Mouse (Mus musculus): ENCODE results near the gene Lrmda. TPM values are rescaled to one million over a fixed set of nuclear protein-coding genes. Genes with fewer than 3 reads are reported as not detected.

Gene Lrmda
- total RNA-seq, 2 experiments from 2014 or later: 0.48 to 0.76 TPM

DNA sequence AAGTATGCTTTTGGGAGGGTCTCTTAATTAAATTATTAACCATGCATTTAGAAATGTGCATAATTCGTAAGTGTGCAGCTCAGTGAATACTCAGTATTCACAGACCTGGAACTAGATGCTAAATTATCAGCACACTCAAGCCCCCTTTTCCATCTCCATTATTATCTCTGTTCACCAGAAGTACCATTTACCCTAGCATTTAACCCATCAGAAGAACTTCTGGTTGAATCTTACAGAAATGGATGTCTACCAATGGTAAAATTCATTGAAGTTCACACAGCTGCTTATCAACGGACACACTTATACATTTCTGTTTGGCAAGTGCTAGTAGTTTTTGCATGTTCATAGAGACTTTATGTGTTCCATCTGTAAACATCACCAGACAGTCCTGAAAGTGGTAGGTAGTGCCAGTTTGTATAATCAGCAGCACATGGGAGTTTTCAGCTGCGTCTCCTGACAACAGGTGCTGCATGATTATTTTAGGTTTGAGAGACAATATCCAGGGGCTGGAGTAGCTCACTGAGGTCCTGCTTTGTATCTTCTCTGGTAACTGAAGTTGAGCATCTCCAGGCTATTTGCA lies 968.7 kb downstream of the Lrmda start:
- DNase-seq (ENCODE audit: low spot score in 2 of 2): no peak
- intact Hi-C loops (cut with DNase I): no loop called here

DNA sequence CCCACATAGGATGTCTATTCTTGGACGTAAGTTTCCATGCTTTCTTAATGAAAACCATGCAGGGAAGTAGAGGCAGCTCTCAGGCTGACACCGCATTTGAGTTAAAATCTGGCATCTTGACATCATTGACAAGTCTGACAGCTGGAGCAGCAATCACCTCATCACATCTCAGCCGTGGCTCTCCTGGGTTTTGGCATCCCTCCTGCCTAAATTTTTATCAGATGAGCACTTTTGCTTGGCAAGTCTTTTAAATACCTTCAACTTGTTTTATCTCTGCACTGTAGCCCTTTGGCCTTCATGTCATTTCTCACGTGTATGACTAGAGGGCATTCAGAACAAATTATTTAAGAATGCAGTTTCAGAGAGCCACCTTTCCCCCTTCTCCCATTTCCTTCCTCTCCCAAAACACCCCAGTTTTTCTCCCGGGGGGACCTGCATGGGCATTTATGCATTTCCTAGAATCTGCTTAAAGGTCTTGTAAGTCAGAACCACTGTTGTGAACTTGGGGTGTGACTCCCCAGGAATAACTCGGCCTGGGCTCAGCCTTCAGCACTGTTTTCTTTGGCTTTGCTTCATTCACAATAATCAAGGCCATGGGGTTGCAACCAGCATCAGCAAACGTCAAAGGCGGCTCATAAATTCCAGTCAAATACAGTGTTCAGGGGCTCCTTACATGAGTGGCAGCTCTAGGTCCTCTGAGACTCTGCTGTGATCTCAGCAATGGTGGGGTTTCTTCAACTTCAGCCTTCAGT lies 975.8 kb downstream of the Lrmda start:
- no peak for DNase-seq (ENCODE audit: low spot score in 2 of 2)
- intact Hi-C loops (cut with DNase I): no loop called here

DNA sequence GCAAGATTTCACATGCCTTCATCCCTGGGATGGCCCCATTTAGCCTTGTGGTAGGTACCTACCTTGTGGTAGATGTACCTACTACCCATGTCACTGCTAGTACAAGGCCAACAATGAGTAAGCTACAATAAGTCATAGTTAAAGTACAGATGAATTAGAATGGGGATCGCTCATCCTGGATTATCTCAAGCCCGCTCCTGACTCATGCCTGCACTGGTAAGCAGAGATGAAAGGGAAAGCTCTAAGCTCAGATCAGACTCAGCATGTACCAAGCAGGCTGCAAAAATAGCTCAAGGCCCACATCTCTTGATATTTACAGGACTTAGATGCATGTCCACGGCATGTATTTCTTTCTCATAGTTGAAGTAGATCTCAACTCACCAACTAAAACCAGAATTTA lies 979.4 kb downstream of the Lrmda start:
- DNase-seq (ENCODE audit: low spot score in 2 of 2): no peak
- intact Hi-C loops (cut with DNase I): no loop called here

DNA sequence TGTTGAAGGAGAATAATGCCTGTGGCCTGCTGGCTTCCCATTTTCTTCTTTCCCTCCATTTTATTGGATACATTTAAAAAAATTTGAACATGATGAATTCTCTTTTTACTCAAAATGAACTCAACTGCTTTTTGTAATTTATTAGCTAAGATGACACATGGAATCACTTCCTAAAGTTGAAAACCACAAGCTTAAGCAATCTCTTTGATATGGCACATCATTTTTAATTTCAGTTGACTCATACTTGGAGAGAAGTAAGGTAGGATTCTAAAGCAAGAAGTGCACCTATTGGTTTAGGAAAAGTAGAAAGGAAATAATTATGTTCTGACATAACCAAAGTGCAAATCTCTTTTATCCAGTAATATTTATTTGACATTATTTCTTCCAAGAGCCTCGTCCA lies 992.5 kb downstream of the Lrmda start:
- no peak for DNase-seq (ENCODE audit: low spot score in 2 of 2)
- intact Hi-C loops (cut with DNase I): no loop called here

DNA sequence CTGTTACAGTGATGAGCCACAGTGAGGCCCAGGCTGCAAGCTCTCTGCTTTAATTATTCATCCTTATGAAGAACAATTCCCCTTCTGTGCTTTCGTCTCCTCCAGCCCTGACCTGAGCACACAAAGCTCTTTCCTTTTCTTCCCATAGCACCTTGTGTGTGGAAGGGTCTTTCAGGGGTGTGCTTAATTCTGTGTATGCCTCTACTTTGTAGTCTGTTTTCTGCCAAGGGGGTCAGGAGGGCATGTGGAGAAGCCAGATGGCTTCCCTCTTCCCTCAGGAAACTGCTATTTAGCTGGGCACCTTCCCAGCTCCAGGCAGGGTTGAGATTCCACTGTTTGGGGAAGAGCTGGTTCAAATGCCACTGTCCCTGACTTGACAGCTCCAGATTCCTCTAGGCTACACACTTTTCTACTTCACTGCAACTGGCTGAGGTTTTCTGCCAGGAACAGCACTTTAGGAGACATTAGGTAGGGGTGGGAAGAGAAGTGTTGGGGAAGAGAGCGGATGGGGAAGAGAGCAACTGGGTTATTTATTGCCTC lies 995.3 kb downstream of the Lrmda start:
- intact Hi-C loops (cut with DNase I): no loop called here

DNA sequence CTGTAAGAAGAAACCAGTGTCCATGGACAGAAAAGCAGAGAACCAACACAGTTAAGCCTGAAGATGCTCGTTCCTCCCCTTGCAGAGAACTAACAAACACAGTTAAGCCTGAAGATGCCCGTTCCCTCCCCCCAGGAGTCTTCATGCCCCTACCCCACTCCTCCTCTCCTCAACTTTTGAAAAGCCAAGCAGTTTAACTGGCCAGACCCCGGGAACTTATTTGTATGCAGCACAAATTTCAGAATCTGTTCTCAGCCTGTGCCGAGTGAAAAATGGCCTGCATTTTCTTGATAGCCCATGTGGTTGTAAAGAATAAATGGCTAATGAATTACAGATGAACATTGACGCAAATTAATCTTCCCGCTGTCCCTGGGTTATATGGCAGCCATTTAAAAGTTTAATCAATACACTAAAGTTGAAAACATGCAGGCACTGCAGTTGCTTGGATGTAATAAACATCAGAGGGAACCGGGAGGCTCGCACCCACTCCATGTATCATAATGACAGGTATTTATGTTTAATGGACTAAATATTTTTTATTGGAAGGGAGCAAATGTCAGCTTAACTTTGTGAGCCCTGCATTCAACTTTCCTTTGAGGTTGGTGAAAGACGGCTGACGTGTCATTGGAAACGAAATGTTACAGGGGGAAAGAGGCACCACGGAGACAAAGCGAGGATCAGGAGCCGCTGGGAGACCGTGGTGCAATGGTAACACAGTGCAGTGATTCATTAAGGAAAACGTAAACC lies 996.0 kb downstream of the Lrmda start:
- intact Hi-C loops (cut with DNase I): no loop called here
- DNase-seq (ENCODE audit: low spot score in 2 of 2): no peak

More for the DNA sequence above, 995.3 kb downstream of the Lrmda start:
- no peak for DNase-seq (ENCODE audit: low spot score in 2 of 2)

DNA sequence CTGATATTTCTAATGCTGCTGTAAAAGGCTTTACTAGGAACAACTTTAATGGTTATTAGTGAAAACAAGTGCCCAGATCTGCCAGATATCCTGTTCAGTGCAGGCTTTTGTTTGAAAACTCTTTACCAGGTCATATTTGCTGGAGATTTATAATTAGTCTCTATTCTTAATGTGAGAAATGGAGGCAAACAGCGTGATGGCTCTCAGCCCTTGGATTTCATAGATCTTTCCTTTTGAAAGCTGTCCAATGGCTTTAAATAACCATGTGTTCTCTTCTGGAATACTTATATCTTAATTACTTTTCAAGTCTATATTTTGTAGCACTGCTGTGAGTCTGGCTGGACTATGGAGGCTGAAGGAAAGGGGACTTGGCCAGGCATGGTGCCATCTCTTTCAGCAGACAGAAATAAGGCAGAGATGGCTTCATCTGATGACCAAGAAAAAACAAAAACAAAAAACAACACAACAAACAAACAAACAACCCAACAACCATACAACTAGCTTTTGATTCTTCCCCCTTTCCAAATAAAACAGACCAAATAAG lies 996.6 kb downstream of the Lrmda start:
- intact Hi-C loops (cut with DNase I): no loop called here
- DNase-seq (ENCODE audit: low spot score in 2 of 2): no peak

DNA sequence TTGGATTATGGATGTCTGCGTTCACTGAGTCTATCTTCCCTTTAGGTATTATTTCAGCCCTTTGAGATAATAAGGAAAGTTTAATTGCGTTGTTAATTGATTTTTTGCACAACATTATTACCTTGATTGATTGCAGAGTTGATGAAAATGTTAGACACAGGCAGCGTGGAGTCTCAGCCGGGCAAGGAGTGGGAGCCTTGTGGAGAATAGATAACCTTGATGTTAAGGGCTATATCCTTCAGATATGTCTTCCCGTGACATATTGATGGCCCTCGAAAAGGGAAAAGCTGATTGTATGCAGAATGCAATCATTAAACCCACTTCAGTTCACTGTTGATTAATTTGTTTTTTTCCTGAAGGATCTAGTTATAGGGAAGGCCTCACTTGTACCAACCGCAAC lies 1021.5 kb downstream of the Lrmda start:
- DNase-seq (ENCODE audit: low spot score in 2 of 2): no peak
- intact Hi-C loops (cut with DNase I): loop anchor here (10.0 kb wide), 1 partner anchor 226 kb away; no protein-coding TSS in a partner anchor

DNA sequence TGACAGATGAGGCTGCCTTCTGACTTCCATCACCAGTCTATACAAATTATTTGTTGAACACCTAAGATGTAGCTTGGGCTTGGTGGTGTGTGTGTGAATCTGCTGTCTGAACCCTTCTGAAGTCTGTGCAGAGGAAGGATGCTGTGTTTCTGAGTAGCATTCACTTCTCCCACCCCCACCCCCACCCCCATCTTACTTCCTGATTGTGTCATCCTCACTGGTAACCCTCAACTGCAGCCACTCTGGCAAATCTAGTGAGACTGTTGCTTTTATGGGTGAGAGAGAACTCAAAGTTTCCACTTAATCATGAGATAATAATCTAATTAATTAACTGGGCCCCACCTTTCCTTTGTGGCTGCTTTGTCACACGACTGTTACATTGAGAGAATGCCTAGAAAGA lies 1025.8 kb downstream of the Lrmda start:
- intact Hi-C loops (cut with DNase I): loop anchor here (5.0 to 10.0 kb wide), 2 partner anchors 231 to 468 kb away; no protein-coding TSS in a partner anchor

DNA sequence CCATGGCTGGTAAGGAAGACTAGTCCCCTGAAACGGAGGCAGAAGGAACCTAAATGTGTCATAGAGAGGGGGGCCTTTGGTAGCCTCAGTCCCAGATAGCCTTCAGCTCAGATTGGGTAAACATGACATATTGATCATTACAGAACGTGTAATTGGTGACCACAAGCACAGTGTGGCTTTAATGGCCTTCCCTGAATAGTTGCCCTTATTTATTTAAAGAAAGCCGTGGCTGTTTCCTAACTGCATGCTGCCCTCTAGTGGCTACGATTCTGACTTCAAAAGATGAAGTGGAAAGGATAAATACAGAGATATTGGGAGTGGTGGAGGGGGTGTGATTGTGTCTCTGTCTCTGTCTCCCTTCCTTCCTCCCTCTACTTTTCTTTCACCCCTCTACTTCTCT lies 1026.8 kb downstream of the Lrmda start:
- DNase-seq (ENCODE audit: low spot score in 2 of 2): peak; percentile 69 to 72
- intact Hi-C loops (cut with DNase I): loop anchor here (1.0 to 10.0 kb wide), 3 partner anchors 232 to 1060 kb away; no protein-coding TSS in a partner anchor

More for the DNA sequence above, 1025.8 kb downstream of the Lrmda start:
- DNase-seq (ENCODE audit: low spot score in 2 of 2): no peak

DNA sequence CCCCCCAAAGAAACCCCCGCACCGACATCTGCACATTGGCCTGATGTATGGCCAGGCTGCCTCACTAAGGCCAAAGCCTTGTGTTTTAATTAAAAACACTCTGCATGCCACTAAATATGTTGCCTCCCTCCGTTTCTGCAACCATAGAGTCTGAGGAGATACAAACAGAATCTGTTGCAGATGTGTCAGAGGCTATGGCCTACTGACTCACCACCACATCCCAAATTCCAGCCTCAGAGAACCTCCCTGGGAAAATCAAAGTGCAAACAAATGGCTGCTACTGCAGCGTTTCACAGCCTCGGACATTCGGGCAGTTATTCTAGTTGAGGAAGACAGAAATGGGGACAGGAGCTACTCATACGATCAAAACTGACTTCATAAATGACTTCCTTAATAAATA lies 1031.9 kb downstream of the Lrmda start:
- no peak for DNase-seq (ENCODE audit: low spot score in 2 of 2)
- intact Hi-C loops (cut with DNase I): loop anchor here (10.0 kb wide), 2 partner anchors 353 to 473 kb away; no protein-coding TSS in a partner anchor

DNA sequence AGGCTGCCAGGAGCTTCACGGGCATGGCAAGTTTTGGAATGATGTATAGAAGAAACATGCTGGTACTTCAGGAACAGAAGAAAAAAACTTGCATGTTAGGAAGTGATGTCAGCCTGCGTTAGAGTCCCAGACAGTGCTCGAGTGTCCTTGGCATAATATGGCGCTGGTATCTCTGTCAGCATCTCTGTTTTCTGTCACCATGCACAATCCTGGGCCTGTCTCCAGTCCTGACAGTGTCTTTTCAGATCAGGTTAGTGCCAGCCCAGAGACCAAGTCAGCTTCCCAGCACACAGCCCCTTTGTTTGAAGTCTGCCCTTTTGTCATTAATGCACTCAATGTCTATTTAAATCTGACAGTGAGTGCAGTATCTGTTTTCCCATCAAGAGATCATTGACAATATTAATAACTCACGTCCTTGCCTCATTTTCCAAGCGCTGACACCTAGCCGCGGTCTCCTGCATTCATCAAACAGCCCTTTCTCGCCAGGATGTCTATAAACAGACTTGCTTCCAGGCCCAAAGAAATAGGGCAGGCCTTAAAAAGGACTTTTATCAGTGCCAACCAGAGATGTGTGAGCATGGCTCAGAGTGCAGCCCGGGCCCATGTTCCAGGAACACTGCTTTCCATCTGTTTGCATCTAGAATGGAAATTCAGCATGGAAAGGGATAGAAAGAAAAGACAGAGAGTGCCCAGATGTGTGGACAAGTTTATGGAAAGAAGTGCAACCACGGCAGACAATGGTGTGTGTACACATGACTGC lies 1033.5 kb downstream of the Lrmda start:
- DNase-seq (ENCODE audit: low spot score in 2 of 2): peak in 1 of 2 experiments; percentile 14
- intact Hi-C loops (cut with DNase I): loop anchor here (10.0 kb wide), 2 partner anchors 352 to 472 kb away; no protein-coding TSS in a partner anchor

DNA sequence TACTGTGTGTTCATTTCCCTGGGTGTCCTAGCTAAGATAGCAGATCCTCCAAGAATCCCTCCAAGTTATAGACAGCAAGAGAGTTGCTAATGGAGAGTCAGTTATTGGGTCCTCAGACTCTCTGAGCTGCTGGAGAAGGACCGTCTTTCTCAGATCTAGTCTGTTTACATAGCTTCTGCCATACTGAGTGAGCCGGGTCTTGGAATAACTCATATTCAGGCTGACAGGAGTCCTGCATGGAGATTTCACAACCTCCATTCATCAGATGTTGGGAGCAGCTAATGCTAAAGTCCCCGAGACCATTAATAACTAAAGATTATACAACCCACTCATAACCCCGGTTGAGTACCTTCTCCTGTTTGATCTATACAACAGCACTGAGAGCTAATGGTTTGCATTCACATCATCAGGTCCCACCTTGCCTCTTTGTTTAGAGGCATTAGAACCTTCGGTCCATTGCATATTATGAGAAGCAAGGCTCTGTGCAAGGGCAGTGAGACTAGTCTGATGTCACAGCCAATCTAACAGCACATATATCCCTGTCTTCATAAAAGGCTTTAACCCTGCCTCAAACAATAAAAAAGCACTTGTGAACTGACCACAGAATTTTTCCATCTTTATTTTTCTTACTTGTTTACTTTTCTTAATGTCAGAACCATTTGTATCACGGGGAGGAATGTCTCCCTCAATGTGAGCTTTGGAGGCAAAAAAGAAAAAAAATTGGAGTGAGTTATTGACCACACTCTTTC lies 1037.9 kb downstream of the Lrmda start:
- DNase-seq (ENCODE audit: low spot score in 2 of 2): no peak
- intact Hi-C loops (cut with DNase I): loop anchor here (10.0 kb wide), 2 partner anchors 347 to 467 kb away; no protein-coding TSS in a partner anchor

DNA sequence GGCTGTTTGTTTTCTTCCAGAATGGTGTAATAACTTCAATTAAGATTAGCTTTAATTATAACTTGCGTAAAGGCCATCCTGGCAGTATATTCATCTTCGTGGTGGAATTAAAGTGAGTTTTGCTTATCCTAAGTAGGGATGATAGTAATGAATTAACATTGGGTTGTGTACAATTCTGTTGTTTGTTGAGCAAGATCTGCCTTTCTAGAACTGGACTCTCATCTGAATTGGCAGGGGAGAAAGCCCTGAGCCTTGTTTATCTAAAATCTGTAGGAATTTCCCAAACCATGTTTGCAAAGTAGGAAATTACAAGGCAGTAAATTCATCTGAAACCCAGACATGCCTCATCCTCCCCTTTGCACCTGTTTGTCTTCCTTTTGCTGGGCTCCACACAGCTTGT lies 1038.5 kb downstream of the Lrmda start:
- intact Hi-C loops (cut with DNase I): loop anchor here (10.0 kb wide), 2 partner anchors 347 to 467 kb away; no protein-coding TSS in a partner anchor

DNA sequence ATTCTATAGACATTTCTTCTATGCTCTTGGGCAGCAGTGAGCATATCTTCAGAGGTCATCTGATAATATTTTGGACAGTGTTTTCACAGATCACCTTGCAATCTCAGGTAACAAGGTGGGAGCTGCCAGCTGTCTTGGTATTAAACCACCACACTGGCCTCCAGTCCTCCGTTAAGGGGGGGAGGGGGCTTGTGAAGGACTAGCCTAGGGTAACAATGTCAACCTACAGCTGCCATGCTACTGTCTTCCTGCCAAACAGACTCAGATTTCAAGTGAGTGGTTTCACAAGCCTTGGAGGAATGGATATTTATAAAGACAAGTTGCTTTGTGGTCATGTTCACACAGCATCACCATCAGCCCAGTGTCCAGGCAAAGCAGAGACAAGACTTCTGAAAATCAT lies 1059.2 kb downstream of the Lrmda start:
- no peak for DNase-seq (ENCODE audit: low spot score in 2 of 2)
- intact Hi-C loops (cut with DNase I): no loop called here

More for the DNA sequence above, 1038.5 kb downstream of the Lrmda start:
- no peak for DNase-seq (ENCODE audit: low spot score in 2 of 2)

DNA sequence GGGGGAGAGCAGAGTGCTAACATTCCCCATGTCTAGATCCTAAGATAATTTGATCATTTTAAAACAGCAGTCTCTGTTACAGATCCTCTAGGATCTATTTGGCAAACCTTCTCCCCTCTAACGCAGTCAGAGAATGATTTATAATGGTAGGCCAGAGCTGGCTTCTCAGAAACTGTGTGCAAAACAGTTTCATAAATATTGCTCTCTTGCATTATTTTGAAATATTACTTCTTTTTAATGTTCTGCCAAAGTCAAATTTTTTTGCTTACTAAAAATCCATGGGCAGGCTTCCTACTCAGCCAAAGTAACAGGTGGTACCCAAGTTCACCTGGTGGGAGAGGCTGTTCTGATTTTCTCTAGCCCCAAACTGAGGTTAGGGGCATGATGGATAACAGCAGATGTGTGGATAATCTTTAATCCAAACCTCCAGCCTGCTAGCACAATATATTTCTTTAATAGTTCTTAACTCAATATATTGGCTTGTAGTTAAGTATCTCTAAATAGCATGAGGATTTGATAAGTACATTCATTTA lies 1064.8 kb downstream of the Lrmda start:
- intact Hi-C loops (cut with DNase I): no loop called here
- no peak for DNase-seq (ENCODE audit: low spot score in 2 of 2)

DNA sequence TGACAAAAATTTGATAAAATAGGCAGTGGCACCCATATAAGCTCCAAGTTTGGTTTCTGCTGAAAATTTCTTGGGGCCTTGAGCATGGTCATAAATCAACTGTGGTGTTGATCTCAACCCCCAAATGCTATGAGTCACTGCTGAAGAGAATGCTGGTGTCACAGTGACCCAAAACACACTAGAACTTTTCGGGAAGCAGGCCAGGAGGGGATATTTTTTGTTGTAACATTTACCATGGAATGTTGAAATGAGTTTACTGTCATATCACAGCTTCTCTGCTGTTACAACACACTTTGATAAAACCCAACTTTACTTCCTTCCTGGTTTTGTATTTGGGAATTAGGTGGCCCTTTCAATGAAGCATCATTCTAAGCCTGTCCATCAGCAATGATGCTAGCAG lies 1065.3 kb downstream of the Lrmda start:
- intact Hi-C loops (cut with DNase I): no loop called here
- no peak for DNase-seq (ENCODE audit: low spot score in 2 of 2)

DNA sequence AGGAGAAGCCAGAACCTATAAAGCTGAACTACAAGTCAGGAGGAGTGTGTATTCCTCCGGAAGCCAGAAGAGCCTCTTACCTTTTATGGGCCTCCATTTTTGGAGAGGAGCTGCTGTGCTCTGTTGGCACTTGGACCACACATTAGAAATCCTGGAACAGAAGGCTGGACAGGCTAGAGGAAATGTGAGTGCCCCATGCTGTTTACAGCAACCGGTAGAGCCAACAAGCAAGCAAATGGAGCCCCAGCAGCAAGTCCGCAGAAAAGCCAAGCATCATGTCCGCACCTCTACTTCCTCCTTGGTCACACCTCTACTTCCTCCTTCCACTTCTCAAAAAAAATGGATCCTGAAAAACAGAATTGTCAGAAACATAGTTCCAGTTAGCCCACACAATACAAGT lies 1073.8 kb downstream of the Lrmda start:
- intact Hi-C loops (cut with DNase I): no loop called here
- DNase-seq (ENCODE audit: low spot score in 2 of 2): no peak
